Mouse (Mus musculus): ENCODE data around the gene Fstl1.

Gene Fstl1

DNA sequence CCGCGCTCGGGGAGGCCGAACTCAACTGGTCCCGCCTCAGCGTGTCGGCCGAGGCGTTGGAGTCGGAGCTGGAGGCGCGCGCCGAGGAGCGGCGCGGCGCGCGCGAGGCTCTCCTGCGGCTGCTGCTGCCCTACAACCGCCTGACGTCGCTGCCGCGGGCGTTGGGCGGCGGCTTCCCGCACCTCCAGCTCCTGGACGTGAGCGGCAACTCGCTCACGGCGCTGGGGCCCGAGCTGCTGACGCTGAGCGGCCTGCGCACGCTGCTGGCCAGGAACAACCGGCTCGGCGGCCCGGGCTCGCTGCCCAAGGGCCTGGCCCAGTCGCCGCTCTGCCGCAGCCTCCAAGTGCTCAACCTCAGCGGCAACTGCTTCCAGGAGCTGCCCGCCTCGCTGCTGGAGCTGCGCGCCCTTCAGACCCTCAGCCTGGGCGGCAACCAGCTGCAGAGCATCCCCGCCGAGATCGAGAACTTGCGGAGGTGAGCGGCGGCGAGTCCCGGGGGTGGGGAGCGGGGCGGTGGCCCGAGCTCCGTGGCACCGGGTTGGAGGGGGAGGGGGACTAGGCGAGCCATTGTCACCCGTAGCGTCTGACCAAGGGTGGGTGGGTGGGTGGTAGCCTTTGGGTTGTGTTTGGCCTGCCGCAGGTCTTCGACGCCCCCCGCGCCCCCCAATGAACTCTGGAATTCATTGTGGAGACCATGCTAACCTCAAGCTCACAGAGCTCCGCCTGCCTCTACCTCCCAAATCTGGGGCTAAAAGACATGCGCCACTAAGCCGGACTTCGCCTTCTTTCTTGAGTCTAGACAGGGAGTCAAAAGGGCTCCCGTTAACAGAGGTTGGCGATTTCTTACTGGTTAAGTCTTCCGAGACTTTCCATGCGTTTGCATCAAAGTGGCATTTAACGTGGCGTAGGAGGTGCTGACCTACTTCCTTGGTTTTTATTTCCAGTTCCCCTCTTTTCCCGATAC is 92.1 kb downstream of the Fstl1 start:
- DNase-seq (ENCODE audit: low spot score in 2 of 2), result peak in 1 of 2 experiments; percentile 60

DNA sequence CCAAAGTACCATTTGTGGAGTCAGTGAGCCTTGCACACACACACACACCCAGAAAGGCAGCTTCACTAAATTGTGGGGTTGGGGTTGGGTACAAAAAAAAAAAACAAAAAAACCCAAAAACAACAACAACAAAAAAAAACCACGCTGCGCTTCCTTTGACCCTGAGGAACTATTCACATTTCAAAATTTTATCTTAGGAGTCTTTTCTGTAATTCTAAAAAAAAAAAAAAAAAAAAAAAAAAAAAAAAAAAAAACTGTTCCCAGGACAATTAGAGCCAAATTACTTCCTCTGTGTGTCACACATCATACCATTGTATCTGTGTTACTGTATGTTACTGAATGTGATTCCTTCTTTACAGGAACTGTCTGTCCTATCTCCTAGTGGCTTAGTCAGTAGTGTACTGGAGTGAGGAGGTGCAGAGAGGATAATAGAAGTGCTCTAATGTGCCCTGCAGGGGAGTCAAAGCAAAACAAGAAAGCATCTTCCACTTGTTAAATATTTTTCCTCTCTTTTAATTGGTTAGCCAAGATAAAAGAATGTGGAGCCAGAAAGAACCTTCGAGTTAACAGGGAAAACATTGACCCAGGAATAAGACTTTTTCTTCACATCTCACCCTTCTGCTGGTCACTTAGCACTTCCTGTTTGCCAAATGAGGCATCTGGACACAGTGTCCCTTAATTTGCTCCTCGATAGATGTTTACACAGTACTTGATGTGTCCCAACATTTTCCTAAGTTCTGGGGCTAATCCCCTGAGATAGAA is 93.0 kb downstream of the Fstl1 start:
- no peak for DNase-seq (ENCODE audit: low spot score in 2 of 2)

DNA sequence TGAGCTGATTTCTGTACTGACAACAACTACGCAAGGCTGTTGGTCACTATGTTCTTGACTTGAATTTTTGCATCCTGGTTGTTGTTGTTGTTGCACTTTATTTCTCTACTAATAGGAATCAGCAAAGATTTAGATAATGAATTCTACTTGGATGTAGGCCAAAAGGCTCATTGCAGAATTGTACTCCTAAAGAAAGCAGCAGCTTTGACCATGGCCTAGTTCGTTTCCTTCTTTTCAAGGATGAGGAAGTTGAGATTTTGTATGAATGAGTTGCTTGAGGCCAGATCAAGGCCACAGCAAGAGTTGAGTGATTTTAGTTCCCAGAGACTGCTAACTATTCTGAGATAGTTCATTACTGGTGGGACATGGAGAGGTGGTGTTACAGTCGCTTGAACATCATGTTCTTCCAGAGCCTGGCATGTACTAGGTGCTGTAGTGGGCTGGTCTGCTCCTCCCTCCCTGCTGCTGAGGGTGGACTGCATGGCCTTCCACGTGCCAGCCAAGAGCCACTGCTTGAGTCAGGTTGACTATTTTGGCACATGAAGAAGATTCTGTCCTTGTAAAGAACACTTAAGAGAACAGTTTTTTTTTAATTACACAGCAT is 94.5 kb downstream of the Fstl1 start:
- DNase-seq (ENCODE audit: low spot score in 2 of 2), result no peak

DNA sequence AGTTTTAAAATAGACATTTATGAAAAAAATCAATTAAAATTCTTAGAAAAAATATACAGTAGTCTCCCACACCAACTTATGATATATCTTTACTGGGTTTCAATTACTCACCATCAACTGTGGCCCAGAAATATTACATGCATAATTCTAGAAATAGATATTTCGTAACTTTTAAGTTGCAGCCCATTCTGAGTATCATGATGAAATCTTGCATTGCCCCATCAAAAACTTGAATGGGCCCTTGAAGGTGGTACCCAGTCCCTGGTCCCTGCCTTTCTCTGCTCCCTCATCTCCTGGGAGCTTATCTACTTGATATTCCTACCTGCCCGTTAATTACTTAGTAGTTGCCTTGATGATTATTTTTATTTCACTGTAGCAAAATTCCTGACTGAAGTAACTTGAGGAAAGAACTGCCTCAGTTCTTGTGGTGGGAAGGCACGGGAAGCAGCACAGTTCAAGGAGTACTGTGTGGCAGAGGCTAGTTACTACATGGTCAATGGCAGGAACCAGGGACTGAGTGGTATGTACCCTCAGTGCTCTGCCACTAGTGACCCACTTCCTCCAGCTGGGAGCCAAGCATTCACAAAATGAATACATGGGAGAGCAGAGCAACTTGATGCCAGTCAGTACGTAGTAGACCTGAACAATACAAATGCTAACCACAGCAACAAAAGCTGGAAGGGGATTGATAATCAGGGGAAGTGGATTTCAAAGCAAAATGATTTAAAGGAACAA is 98.0 kb downstream of the Fstl1 start:
- DNase-seq (ENCODE audit: low spot score in 2 of 2), result no peak

DNA sequence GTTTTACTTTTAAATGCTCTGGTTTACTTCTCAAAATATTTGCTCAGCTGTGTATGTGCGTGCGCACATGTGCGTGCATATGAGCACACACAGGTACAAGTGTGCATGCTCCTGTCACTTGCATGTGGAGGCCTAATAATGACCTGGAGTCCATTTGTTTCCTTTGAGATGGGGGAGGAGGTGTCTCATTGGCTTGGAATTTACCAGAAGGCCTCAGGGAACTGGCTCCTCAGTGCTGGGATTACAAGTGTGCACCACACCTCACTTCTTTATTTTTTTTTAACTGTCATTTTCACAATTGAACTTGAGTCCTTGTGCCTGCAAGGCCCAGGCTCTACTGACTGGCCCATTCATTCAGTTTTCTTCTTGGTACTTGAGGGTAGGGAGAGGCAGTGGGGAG is 100.7 kb downstream of the Fstl1 start:
- DNase-seq (ENCODE audit: low spot score in 2 of 2), result no peak

DNA sequence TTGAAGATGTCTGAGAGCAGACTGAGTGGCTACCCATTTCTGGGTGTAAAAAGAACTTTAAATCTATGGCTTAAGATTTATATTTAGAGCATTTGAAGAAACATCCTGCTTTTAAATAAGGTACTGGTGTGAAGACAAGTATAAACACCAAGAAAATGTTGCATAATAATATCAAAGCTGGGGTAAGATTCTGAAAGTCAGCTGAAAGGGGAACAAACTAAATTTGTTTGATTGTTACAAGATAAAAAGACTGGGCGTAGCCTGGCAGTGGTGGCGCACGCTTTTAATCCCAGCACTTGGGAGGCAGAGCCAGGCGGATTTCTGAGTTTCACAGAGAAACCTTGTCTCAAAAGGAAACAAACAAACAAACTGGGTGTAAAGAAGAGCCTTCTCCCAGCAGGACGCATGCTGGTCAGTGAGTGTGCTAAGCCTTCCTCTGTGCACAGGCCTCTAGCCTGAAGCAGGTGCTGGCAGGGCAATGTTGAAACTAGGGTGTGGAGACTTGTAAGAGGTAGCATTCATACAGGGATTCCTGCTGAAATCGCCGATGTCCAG is 102.4 kb downstream of the Fstl1 start:
- no peak for DNase-seq (ENCODE audit: low spot score in 2 of 2)

DNA sequence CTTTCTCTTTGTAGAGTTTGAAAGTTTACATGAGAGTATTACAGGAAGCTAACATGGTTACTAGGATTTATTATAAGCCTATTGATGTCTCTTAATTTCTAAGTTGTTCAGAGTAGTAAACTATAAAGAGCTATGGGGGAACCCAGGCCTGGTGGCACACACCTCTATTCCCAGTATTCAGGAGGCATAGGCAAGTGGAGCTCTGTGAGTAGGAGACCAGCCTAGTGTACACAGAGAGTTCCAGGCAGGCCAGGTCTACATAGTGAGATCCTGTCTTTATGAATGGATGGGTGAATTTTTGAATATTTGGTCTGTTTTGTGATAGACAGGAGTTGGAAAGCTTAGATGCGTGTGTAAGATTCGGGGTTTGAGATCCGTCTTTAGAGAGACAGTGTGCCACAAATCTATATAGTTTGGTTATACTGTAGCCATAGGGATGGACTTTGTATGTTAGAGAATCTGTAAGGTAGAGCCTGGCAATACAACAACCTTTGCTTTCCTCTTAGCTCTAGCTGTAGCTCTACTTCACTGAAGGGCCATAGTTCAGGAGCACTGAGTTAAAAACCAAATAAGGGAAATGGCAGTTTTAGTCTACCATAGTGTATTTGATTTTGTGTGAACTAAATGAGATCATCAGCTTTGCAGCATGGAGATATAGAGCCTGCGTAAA is 103.2 kb downstream of the Fstl1 start:
- no peak for DNase-seq (ENCODE audit: low spot score in 2 of 2)

DNA sequence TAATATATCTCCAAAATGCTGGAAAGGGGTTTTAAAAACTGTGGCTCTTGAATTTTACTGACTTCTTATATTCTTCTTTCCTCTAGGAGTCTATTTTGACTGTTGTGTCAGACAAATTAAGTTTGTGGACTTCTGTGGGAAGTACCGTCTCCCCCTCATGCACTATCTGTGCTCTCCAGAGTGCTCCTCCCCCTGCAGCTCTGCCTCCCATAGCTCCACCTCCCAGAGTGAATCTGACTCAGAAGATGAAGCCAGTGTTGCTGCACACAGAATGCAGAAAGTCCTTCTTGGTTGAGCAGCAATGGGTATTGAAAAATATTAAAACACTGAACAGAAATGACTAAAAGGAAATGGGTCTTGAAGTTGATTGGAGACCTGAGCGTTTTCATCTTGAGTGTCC is 104.5 kb downstream of the Fstl1 start:
- no peak for DNase-seq (ENCODE audit: low spot score in 2 of 2)
